In genomic region chr11:64273214-64273613, GRCm38 (mm10) we compare ENCODE assay signal across 28 mouse cellular contexts.
DNase-seq lines count a peak whose midpoint lies in the region; ATAC-seq and TF ChIP-seq lines count a peak whose summit lies in the region.
"Had no signal": no experiment of that assay in that cellular context is flagged by ENCODE, and none has a peak within 500 bp of the region (broad histone marks: within the 10 kb centered on the region; RNA-seq: fewer than 3 reads in every experiment).

No protein-coding gene starts in this region.

- TF ChIP-seq CTCF in liver, adult 2 months (IDR thresholded peaks at IDR 0.05; ENCODE audit: low read depth, low read length), result no peak

- no peaks in the 10 kb centered on the region for H3K36me3 ChIP-seq in heart, embryonic 10.5 days
- no peaks in the 10 kb centered on the region for H3K36me3 ChIP-seq in liver, adult 2 months (ENCODE audit: control insufficient read depth, insufficient read depth, low read length)
- H3K36me3 ChIP-seq in liver, embryonic 11.5 days (ENCODE audit: control insufficient read depth, insufficient read depth, low read length), result no peaks in the 10 kb centered on the region
- no peaks in the 10 kb centered on the region for H3K36me3 ChIP-seq in hindbrain, embryonic 12.5 days
- H3K36me3 ChIP-seq: embryonic facial prominence, embryonic 12.5 days; hindbrain, embryonic 13.5 days; limb, embryonic 10.5 days; limb, embryonic 15.5 days; liver, embryonic 15.5 days; stomach, embryonic 15.5 days had no signal

- no peak overlapping the region for H3K4me2 ChIP-seq in liver, embryonic 11.5 days
- H3K4me2 ChIP-seq in hindbrain, embryonic 12.5 days (replicated peaks), result no peak overlapping the region
- H3K4me2 ChIP-seq: embryonic facial prominence, embryonic 12.5 days; hindbrain, embryonic 13.5 days; limb, embryonic 15.5 days; liver, embryonic 15.5 days; stomach, embryonic 15.5 days had no signal

- H3K9ac ChIP-seq in liver, adult 2 months (ENCODE audit: low read depth, low read length), result no peak overlapping the region
- no peak overlapping the region for H3K9ac ChIP-seq in liver, embryonic 11.5 days (ENCODE audit: low read depth, low read length)
- H3K9ac ChIP-seq in hindbrain, embryonic 12.5 days, result no peak overlapping the region
- H3K9ac ChIP-seq: embryonic facial prominence, embryonic 12.5 days; hindbrain, embryonic 13.5 days; limb, embryonic 15.5 days; liver, embryonic 15.5 days; stomach, embryonic 15.5 days had no signal

- H3K27ac ChIP-seq in heart, embryonic 10.5 days, result no peak overlapping the region
- no peak overlapping the region for H3K27ac ChIP-seq in liver, adult 2 months (replicated peaks; ENCODE audit: insufficient read depth, low read depth, low read length)
- H3K27ac ChIP-seq in liver, embryonic 11.5 days (ENCODE audit: low read depth, low read length), result no peak overlapping the region
- no peak overlapping the region for H3K27ac ChIP-seq in hindbrain, embryonic 12.5 days
- H3K27ac ChIP-seq: embryonic facial prominence, embryonic 12.5 days; hindbrain, embryonic 13.5 days; limb, embryonic 10.5 days; limb, embryonic 15.5 days; liver, embryonic 15.5 days; macrophage; stomach, embryonic 15.5 days had no signal

- no peak for TF ChIP-seq POLR2A in liver, adult 2 months (IDR thresholded peaks at IDR 0.05; ENCODE audit: extremely low read depth, insufficient read depth, low read length)

- no peaks in the 10 kb centered on the region for H3K79me2 ChIP-seq in liver, adult 2 months (ENCODE audit: control insufficient read depth, insufficient read depth, low read length)

- H3K27me3 ChIP-seq in heart, embryonic 10.5 days (ENCODE audit: insufficient read depth, poor library complexity, severe bottlenecking), result peaks cover 8% of the 10 kb centered on the region; the same call in 1 of the 2 replicates
- no peaks in the 10 kb centered on the region for H3K27me3 ChIP-seq in liver, adult 2 months (ENCODE audit: control insufficient read depth, insufficient read depth, low read length)
- no peaks in the 10 kb centered on the region for H3K27me3 ChIP-seq in liver, embryonic 11.5 days (replicated peaks; ENCODE audit: control insufficient read depth, insufficient read depth, low read length)
- 0 out of 2 replicates have a peak, but pooled peaks cover 7% of the 10 kb centered on the region for H3K27me3 ChIP-seq in hindbrain, embryonic 12.5 days
- H3K27me3 ChIP-seq: embryonic facial prominence, embryonic 12.5 days; limb, embryonic 15.5 days; liver, embryonic 15.5 days; stomach, embryonic 15.5 days had no signal

- H3K4me3 ChIP-seq in heart, embryonic 10.5 days, result no peak overlapping the region
- H3K4me3 ChIP-seq in liver, adult 2 months (ENCODE audit: insufficient read depth, low read depth, low read length), result no peak overlapping the region
- no peak overlapping the region for H3K4me3 ChIP-seq in liver, embryonic 11.5 days (ENCODE audit: low read depth, low read length)
- H3K4me3 ChIP-seq in hindbrain, embryonic 12.5 days, result no peak overlapping the region
- H3K4me3 ChIP-seq: embryonic facial prominence, embryonic 12.5 days; hindbrain, embryonic 13.5 days; limb, embryonic 10.5 days; limb, embryonic 15.5 days; liver, embryonic 15.5 days; stomach, embryonic 15.5 days had no signal

- no peaks in the 10 kb centered on the region for H3K9me3 ChIP-seq in heart, embryonic 10.5 days
- H3K9me3 ChIP-seq in liver, embryonic 11.5 days (ENCODE audit: control insufficient read depth, low read length), result no peaks in the 10 kb centered on the region
- H3K9me3 ChIP-seq in hindbrain, embryonic 12.5 days (replicated peaks), result 0 out of 2 replicates have a peak, but pooled peaks cover 5% of the 10 kb centered on the region
- H3K9me3 ChIP-seq: hindbrain, embryonic 13.5 days; limb, embryonic 10.5 days; limb, embryonic 15.5 days; liver, embryonic 15.5 days; stomach, embryonic 15.5 days had no signal

- ATAC-seq in liver, embryonic 11.5 days (replicated peaks; ENCODE audit: low FRiP score), result no peak
- ATAC-seq in hindbrain, embryonic 12.5 days (ENCODE audit: low FRiP score), result no peak
- ATAC-seq: forebrain, embryonic 14.5 days; intestine, embryonic 16.5 days had no signal

- H3K4me1 ChIP-seq in heart, embryonic 10.5 days, result no peaks in the 10 kb centered on the region
- no peaks in the 10 kb centered on the region for H3K4me1 ChIP-seq in liver, adult 2 months (ENCODE audit: control insufficient read depth, insufficient read depth, low read length)
- H3K4me1 ChIP-seq in liver, embryonic 11.5 days (replicated peaks; ENCODE audit: control insufficient read depth, insufficient read depth, low read length), result no peaks in the 10 kb centered on the region
- H3K4me1 ChIP-seq in hindbrain, embryonic 12.5 days, result peaks cover 2% of the 10 kb centered on the region; the same call in 1 of the 2 replicates
- H3K4me1 ChIP-seq: embryonic facial prominence, embryonic 12.5 days; limb, embryonic 15.5 days; liver, embryonic 15.5 days; stomach, embryonic 15.5 days had no signal

- peak; percentile 61 for DNase-seq in heart, embryonic 10.5 days (ENCODE audit: low spot score)
- no peak for DNase-seq in heart, postnatal 4 days
- peak; percentile 45 for DNase-seq in liver, adult 2 months (ENCODE audit: extremely low read depth, low read depth, low spot score)
- DNase-seq in liver, embryonic 11.5 days (ENCODE audit: low spot score), result no peak
- peak; percentile 1 for DNase-seq in 3T3-L1 (ENCODE audit: low read depth, low spot score)
- DNase-seq in lung, postnatal 36 days, result peak; percentile 36
- DNase-seq: adrenal gland, postnatal 14 days; cerebellum, adult 11 months; cerebellum, adult 9-10 months; cerebellum, postnatal 36 days; embryo, embryonic 11 days; gastrocnemius, postnatal 14 days; heart, adult 18-20 months; heart, postnatal 14 days; kidney, adult 8-10 months; kidney, postnatal 10 days; midbrain, embryonic 14.5 days; thymus, postnatal 14 days had no signal

- WGBS in heart, embryonic 10.5 days, result 55% methylated on average over 3 of the region's 3 CpGs
- 25% methylated on average over 3 of the region's 3 CpGs for WGBS in liver, adult 2 months
- 69% methylated on average over 3 of the region's 3 CpGs for WGBS in liver, embryonic 11.5 days
- 86% methylated on average over 3 of the region's 3 CpGs for WGBS in hindbrain, embryonic 12.5 days

Comparison
In these comparisons a context has a peak if more than half of its experiments do, and no peak if none do; other contexts are left out.
1. DNase-seq: peak in heart, embryonic 10.5 days (single experiment), liver, adult 2 months (single experiment), 3T3-L1 (single experiment) and lung, postnatal 36 days (single experiment); none in heart, postnatal 4 days (single experiment) and liver, embryonic 11.5 days (single experiment).